Mouse (Mus musculus) liver, embryonic 12.5 days (tissue): ENCODE results near the gene Wipf3. TPM values are rescaled to one million over a fixed set of nuclear protein-coding genes. Genes with fewer than 3 reads are reported as not detected.
A peak's percentile ranks its signal among the peaks of the same experiment; 100 is the strongest.

Experiments
- ATAC-seq: fragments of 200-750 bp; cut with Nextera tagmentation; 2 replicates; pipeline ENCODE4 v1.8.0; 2017; ENCODE audit warnings: moderate number of reproducible peaks, mild to moderate bottlenecking, moderate library complexity
- H3K27ac ChIP-seq: fragments of 300-500 bp; sonication (generic); 2 replicates; pipeline ENCODE4 v1.5.1; 2016; ENCODE audit warnings: mild to moderate bottlenecking
- H3K27me3 ChIP-seq: fragments of 300-500 bp; sonication (generic); replicated peaks from 2 replicates; pipeline ENCODE4 v1.6.1; 2016; ENCODE audit warnings: mild to moderate bottlenecking, moderate library complexity
- H3K36me3 ChIP-seq: fragments of 300-500 bp; sonication (generic); 2 replicates; pipeline ENCODE4 v1.6.1; 2016; ENCODE audit warnings: mild to moderate bottlenecking, moderate library complexity
- H3K4me1 ChIP-seq: fragments of 300-500 bp; sonication (generic); 2 replicates; pipeline ENCODE4 v1.6.1; 2016
- H3K4me2 ChIP-seq: fragments of 300-500 bp; sonication (generic); 2 replicates; pipeline ENCODE4 v1.6.1; 2016; ENCODE audit warnings: mild to moderate bottlenecking, moderate library complexity
- H3K4me3 ChIP-seq: fragments of 300-500 bp; sonication (generic); 2 replicates; pipeline ENCODE4 v1.5.1; 2016; ENCODE audit warnings: mild to moderate bottlenecking, moderate library complexity
- H3K9ac ChIP-seq: fragments of 300-500 bp; sonication (generic); 2 replicates; pipeline ENCODE4 v1.6.1; 2016; ENCODE audit warnings: mild to moderate bottlenecking, moderate library complexity
- H3K9me3 ChIP-seq: fragments of 300-500 bp; sonication (generic); replicated peaks from 2 replicates; pipeline ENCODE4 v1.6.1; 2016; ENCODE audit warnings: mild to moderate bottlenecking, moderate library complexity
- WGBS: fragments of 180-500 bp; shearing (Covaris S2); methylation state at CpG from one replicate; pipeline ENCODE4 v1.1.7; 2016; ENCODE audit not compliant: insufficient replicate concordance; 5-methylcytosine and 5-hydroxymethylcytosine counted together
- polyA plus RNA-seq: library from polyadenylated mRNA; unstranded; fragments of >200 nt; fragmentation: Nextera tagmentation; extraction: Ambion mirVana; gene quantifications from 2 replicates; pipeline ENCODE4 v1.2.1, GENCODE M21; 2016

The Wipf3 gene
- polyA plus RNA-seq, 1 experiment from 2014 or later: 0.15 TPM

DNA sequence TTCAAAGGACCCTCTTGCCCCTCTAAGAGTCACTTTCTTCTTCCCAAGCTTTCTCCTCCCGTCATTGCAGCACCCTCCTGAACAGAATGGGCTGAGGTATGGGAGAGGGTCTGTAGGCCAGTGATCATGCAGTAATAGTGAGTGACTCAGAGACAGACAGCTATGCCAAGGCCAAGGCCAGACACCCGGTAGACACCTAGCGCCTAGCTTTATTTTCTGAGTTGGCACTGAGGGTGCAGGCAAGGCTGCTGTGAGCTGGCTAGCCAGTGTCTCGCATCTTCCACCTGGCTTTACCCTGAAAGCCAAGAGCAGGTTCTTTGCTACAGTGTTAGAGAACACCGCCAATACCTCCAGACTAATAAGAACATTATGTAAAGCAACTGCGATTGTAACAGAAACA is 33.4 kb downstream of the Wipf3 start:
- H3K27ac ChIP-seq: no peak overlapping the region
- no peak overlapping the region for H3K9ac ChIP-seq
- no peak for ATAC-seq
- no peaks in the 10 kb centered on the region for H3K36me3 ChIP-seq
- no peaks in the 10 kb centered on the region for H3K9me3 ChIP-seq
- no peak overlapping the region for H3K4me3 ChIP-seq
- H3K4me1 ChIP-seq: no peaks in the 10 kb centered on the region
- H3K4me2 ChIP-seq: no peak overlapping the region
- no peaks in the 10 kb centered on the region for H3K27me3 ChIP-seq
- WGBS: 75% methylated on average over 6 of the region's 6 CpGs

DNA sequence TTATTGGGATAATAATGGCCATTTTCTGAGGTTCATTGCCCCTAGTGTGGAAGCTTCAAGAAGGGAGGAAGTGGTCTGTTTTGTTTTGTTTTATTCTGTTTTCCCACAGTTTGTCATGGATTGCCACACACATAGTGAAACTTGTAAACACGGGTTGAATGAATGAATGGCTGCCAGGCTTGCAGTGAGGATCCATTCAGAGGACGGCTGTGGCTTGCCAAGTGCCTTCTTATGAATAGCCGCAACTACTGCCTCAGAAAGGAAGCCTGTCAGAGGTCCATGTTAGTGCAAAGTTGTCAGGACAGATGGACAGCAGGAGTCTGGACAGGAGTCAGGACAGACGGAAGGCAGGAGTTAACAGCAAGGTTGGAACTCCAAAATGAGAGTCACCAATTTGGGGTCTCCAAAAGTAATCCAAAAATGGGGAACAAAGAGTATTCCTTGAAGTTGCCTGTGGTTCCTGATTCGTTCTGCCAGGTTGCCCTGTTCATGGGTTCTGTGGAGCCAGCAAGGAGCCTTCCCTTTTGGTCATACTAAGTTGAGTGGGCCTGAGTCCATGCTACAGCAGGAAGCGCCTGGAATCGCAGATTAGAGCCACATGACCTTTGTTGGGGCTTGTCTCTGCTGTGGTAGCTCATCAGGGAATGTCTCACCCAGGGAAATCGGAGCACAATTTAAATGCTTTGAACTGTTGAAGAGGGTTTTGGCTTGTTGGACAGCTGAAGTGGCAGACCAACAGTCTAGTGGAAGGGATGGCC is 34.5 kb downstream of the Wipf3 start:
- Histone ChIP-seq H3K4me3 (no peak overlapping the region), H3K27me3 (no peaks in the 10 kb centered on the region), H3K9me3 (no peaks in the 10 kb centered on the region), H3K27ac (no peak overlapping the region), H3K4me2 (no peak overlapping the region), H3K4me1 (no peaks in the 10 kb centered on the region), H3K36me3 (no peaks in the 10 kb centered on the region), H3K9ac (no peak overlapping the region)
- 46% methylated on average over 8 of the region's 8 CpGs for WGBS
- ATAC-seq: no peak

DNA sequence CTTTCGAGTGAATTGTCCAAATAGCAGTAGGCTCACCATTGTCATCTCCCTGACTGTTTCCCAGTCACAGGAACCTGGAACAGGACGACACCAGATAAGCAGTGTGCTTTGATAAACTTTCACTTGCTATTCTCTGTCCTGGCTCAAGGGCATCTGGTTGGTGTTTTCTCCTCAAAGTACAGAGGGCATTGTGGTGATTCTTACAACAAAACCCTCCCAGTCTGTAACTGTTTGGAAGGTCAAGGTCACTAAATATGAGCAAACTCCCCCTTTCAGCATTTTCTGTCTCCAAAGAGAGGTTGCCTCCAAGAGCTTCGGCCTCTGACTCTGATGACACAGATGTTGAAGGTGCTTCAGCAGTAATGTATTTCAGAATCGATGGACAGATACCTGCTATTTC is 35.5 kb downstream of the Wipf3 start:
- H3K4me3 ChIP-seq: no peak overlapping the region
- H3K27me3 ChIP-seq: no peaks in the 10 kb centered on the region
- ATAC-seq: no peak
- no peaks in the 10 kb centered on the region for H3K9me3 ChIP-seq
- 56% methylated on average over 4 of the region's 4 CpGs for WGBS
- H3K4me1 ChIP-seq: no peaks in the 10 kb centered on the region
- no peaks in the 10 kb centered on the region for H3K36me3 ChIP-seq
- H3K4me2 ChIP-seq: no peak overlapping the region
- H3K27ac ChIP-seq: no peak overlapping the region
- H3K9ac ChIP-seq: no peak overlapping the region

DNA sequence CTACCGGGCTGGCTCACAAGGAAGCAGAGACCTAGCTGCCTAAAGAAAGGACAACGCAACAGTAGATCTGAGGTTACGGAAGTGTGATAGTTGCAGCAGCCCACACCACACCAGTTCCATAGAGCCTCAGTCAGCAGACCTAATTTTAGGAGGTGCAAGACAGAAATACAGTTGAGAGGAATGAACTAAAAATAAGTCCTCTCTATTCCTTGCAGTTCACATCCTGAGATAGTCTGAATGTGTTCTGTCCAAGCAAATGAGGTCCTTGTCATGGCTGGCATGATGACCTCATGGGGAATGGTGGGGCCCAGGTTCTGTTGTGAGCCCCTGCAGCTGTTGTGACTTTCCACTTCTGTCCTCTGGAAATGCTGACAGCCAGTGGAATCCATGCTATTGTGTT is 38.0 kb downstream of the Wipf3 start:
- Histone ChIP-seq H3K4me2 (no peak overlapping the region), H3K27me3 (no peaks in the 10 kb centered on the region), H3K36me3 (no peaks in the 10 kb centered on the region), H3K4me3 (no peak overlapping the region), H3K9ac (no peak overlapping the region), H3K27ac (no peak overlapping the region), H3K4me1 (no peaks in the 10 kb centered on the region), H3K9me3 (no peaks in the 10 kb centered on the region)
- 68% methylated on average over 3 of the region's 3 CpGs for WGBS
- ATAC-seq: no peak

DNA sequence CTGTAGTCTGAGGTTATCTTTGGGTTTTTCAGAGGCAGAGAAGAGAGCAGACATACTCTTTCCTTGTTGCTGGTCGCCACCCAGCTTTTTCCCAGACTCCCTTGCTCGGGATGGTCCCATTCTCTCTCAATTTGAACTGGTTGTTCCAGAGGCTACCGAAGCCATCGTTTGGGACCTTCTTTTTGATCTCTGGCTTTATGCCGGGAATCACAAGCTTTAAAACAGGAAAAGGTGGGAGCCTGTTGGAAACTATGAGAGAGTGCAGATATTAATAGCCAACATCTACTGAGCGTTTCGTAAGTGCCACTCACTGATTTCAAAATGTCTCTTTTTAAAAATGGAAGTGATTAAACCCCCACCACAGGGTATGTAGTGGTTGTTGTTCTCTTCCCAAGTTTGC is 42.5 kb downstream of the Wipf3 start:
- H3K9ac ChIP-seq: no peak overlapping the region
- ATAC-seq: no peak
- H3K4me1 ChIP-seq: no peaks in the 10 kb centered on the region
- H3K9me3 ChIP-seq: no peaks in the 10 kb centered on the region
- no peak overlapping the region for H3K4me2 ChIP-seq
- H3K27me3 ChIP-seq: no peaks in the 10 kb centered on the region
- H3K27ac ChIP-seq: no peak overlapping the region
- H3K4me3 ChIP-seq: no peak overlapping the region
- 62% methylated on average over 7 of the region's 7 CpGs for WGBS
- no peaks in the 10 kb centered on the region for H3K36me3 ChIP-seq

DNA sequence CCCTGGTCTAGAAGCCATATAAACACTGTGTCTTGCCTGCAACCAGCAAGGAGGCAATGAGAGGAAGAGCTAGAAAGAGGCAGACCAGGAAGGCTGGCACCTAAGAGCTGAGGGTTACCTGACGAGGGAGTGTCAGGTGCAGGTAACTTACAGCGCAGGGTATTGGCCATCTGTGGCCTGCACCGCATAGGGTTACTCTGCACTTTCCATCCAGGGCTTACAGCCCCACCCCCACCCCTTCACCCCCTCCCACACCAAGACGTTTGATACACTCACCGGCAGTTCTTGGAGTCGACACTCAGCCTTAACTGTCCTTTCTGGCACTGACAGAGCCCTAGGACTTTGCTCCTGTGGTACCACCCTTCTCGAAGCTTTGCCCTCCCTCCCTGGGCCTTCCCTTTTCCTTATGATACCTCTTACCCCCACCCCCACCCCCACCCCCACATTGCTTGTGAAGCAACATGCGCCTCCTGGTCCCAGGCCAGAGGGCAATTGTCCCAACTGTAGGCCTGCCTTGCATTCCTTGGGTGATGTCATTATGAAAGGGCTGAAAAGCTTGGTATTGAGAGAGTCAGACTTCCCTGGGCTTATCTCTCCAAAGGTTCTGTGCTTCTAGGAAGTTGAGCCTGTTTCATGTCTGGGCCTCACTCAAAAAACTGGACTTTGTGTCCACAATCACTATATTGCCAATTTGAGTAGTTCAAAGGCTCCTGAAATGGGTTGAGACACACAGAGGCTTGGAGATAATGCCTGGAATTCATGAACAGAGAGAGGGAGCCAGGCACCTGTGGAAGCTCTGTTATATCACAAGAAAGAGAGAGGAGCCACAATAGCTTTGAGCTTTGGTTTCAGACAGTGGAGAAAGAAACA is 43.7 kb downstream of the Wipf3 start:
- no peak overlapping the region for H3K27ac ChIP-seq
- H3K27me3 ChIP-seq: no peaks in the 10 kb centered on the region
- H3K9ac ChIP-seq: no peak overlapping the region
- ATAC-seq: no peak
- H3K9me3 ChIP-seq: no peaks in the 10 kb centered on the region
- H3K4me1 ChIP-seq: no peaks in the 10 kb centered on the region
- no peaks in the 10 kb centered on the region for H3K36me3 ChIP-seq
- no peak overlapping the region for H3K4me3 ChIP-seq
- H3K4me2 ChIP-seq: no peak overlapping the region
- WGBS: 60% methylated on average over 8 of the region's 8 CpGs

DNA sequence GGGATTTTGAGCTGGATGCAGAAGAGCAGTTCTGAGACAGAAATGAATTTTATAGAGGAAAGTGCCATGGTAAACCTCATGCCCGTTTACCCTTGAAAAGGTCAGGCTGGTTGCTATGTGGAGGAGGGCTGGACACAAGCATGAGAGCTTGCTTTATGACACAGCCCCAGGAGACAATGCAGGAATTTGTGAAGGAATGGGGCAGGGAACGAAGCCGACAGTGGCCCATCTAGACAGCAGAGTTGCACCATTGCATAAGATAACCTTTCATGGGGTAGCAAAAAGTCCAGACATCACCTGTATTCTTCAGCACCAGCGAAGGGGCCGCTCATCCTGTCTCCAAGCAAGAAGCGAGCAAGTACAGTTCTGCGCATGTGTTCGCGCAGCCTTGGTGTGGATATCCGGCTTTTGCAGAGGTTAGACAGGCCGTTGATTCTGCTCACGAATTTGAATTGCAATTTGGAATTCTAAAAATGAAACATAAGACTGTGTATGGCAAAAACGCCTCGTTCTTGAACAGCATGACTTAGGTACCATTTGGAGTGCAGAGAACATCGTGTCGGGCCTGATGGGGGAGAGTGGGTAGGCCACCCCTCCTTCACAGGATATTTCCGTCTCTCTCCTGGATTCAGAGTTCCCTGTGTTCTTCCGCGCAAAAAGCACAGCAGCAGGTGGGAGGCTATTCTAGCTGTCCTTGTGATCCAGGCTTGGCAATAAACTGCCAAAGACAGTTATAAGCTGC is 46.7 kb downstream of the Wipf3 start:
- WGBS: 79% methylated on average over 19 of the region's 19 CpGs
- ATAC-seq: no peak

DNA sequence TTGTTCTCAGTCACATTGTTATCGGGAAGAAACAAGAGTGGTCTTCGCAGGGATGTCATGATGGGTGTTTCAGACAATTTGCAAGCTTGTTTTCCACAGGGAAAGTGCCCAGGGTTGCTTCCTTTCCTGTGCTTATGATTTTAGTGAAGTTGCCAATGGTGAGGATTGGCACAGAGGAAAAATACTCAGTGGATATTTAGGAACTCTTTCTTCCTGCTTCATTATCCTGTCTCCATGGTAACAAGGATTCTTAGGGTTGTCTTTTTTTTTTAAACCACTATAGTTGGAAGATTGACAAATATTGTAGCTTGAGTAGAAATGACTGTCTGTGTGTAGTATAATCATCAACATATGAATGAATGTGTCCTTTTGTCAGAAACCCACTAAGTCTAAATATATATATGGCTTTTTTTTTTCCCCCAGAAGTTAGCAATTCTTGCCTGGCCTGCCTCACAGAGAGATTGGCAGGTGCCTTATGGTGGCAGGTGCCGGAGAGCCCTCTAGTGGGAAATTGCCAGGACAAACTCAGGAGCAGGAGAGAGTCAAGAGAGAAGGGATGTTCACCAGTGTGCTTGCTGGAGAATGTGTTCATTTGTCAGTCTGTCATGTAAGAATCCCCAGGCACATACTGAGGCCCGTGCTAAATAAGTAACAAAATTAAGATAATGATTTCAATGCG is 49.4 kb downstream of the Wipf3 start:
- ATAC-seq: no peak
- H3K4me2 ChIP-seq: no peak overlapping the region
- no peaks in the 10 kb centered on the region for H3K4me1 ChIP-seq
- H3K9me3 ChIP-seq: no peaks in the 10 kb centered on the region
- H3K36me3 ChIP-seq: no peaks in the 10 kb centered on the region
- WGBS: 57% methylated on average over 5 of the region's 5 CpGs
- no peak overlapping the region for H3K4me3 ChIP-seq
- H3K27ac ChIP-seq: no peak overlapping the region
- peaks cover 3% of the 10 kb centered on the region; the same call in 1 of the 2 replicates for H3K27me3 ChIP-seq
- no peak overlapping the region for H3K9ac ChIP-seq

More for the DNA sequence above, 46.7 kb downstream of the Wipf3 start:
- Histone ChIP-seq H3K4me2 (no peak overlapping the region), H3K9ac (no peak overlapping the region), H3K9me3 (no peaks in the 10 kb centered on the region), H3K4me1 (no peaks in the 10 kb centered on the region), H3K27ac (no peak overlapping the region), H3K27me3 (no peaks in the 10 kb centered on the region), H3K36me3 (no peaks in the 10 kb centered on the region), H3K4me3 (no peak overlapping the region)

DNA sequence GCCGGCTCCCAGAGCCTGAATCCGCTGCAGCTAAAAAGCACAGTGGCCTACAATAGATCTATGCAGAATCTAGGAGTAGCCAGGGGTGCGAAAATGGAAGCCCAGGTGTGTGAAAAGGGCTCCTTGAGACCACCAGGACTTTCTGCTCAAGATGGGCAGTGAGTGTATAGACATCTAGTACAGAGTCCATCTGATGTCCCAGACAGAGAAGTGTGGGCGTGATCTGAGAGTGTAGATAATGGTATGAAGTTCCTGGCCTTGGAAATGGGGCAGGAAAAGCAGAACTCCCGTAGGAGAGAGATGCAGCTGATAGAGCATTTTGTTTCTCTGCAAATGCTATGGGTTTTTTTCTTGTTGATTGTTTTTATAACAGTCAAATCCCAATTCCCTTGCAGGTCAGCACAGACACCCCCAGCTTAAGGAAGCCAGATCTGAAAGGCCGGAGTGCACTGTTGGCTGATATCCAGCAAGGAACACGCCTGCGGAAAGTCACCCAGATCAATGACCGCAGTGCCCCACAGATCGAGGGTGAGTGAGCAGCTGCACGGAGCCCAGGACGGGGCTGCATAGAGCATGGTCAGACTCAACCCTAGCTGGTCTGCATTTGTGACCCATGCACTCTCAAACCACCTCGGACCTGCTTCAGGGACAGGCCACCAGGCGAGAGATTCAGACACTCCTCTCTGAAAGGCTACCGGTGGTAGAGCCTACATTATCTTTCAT is 52.1 kb downstream of the Wipf3 start:
- no peak for ATAC-seq
- Histone ChIP-seq H3K27me3 (peaks cover 27% of the 10 kb centered on the region), H3K4me2 (no peak overlapping the region), H3K36me3 (no peaks in the 10 kb centered on the region), H3K4me3 (no peak overlapping the region), H3K4me1 (peaks cover 6% of the 10 kb centered on the region; the same call in 1 of the 2 replicates), H3K9me3 (no peaks in the 10 kb centered on the region), H3K27ac (no peak overlapping the region), H3K9ac (no peak overlapping the region)
- 66% methylated on average over 15 of the region's 15 CpGs for WGBS

DNA sequence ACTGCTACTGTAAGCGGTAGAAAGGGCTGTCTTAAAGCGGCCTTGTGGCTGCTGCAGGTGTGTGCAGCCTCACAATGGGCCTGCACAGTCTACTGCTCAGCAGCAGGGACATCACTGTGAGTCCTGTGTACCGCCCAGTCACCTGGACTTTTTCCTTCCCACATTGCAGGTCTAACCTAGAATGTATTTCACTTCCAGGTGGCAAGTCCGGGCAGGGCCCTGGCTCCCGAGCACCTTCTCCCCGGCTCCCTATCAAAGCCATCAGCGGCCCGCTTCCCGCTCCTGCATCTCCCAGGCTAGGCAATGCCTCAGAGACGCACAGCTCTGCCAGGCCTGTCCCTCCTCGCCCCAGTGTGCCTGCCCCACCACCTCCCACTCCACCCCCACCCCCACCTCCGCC is 55.6 kb downstream of the Wipf3 start:
- ATAC-seq: no peak
- 41% methylated on average over 11 of the region's 12 CpGs for WGBS
- Histone ChIP-seq H3K4me3 (peak overlapping the region; percentile 27; the same call in 1 of the 2 replicates), H3K27me3 (peaks cover 47% of the 10 kb centered on the region), H3K9ac (no peak overlapping the region), H3K4me1 (peaks cover 6% of the 10 kb centered on the region; the same call in 1 of the 2 replicates), H3K9me3 (no peaks in the 10 kb centered on the region), H3K4me2 (peak overlapping the region; percentile 61), H3K36me3 (no peaks in the 10 kb centered on the region), H3K27ac (no peak overlapping the region)

DNA sequence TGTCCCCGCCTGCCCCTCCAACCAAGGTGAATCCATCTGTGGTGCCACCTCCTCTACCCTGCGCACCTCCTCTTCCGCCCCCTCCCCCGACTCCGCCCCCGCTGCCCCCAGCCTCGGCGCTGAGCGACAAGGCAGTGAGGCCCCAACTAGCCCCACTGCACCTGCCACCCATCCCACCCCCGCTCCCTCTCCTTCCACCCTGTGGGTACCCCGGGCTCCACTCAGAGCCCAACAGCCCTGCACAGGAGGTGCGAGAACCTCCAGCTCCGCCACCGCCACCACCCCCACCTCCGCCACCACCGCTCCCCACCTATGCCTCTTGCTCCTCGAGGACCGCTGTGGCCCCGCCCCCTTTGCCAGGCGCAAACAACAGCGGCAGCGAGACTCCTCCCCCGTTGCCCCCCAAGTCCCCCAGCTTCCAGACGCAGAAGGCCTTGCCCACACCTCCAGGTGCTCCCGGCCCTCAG is 56.1 kb downstream of the Wipf3 start:
- ATAC-seq: no peak
- H3K9ac ChIP-seq: no peak overlapping the region
- H3K4me2 ChIP-seq: peak overlapping the region; percentile 61
- WGBS: 7% methylated on average over 21 of the region's 25 CpGs
- H3K36me3 ChIP-seq: no peaks in the 10 kb centered on the region
- no peaks in the 10 kb centered on the region for H3K9me3 ChIP-seq
- peaks cover 47% of the 10 kb centered on the region for H3K27me3 ChIP-seq
- peak overlapping the region; percentile 27; the same call in 1 of the 2 replicates for H3K4me3 ChIP-seq
- H3K4me1 ChIP-seq: peaks cover 6% of the 10 kb centered on the region; the same call in 1 of the 2 replicates
- no peak overlapping the region for H3K27ac ChIP-seq
